Mouse (Mus musculus): ENCODE results near the gene Ubr7. TPM values are rescaled to one million over a fixed set of nuclear protein-coding genes. Genes with fewer than 3 reads are reported as not detected.

Gene Ubr7
- polyA plus RNA-seq, 1 experiment = 14.4 TPM

- H3K4me3 ChIP-seq (replicated peaks; ENCODE audit: control insufficient read depth, low read depth, low read length) = peak overlapping the region; percentile 0
- WGBS = 81% methylated on average over 5 of the region's 5 CpGs
- no peaks in the 10 kb centered on the region for H3K4me1 ChIP-seq (ENCODE audit: control insufficient read depth, insufficient read depth, low read length)
- no peak for TF ChIP-seq POLR2A (IDR thresholded peaks at IDR 0.05; ENCODE audit: borderline replicate concordance, control insufficient read depth, low read depth, low read length)
- TF ChIP-seq CTCF (IDR thresholded peaks at IDR 0.05; ENCODE audit: control insufficient read depth, insufficient read depth, low read length) = no peak
- H3K27ac ChIP-seq (ENCODE audit: control insufficient read depth, insufficient read depth, low read depth, low read length, poor library complexity) = peak overlapping the region; percentile 42; the same call in 1 of the 2 replicates
These were observed 27.8 kb downstream of the Ubr7 start for GRCm38 (mm10) chr12:102785593-102785985.

- TF ChIP-seq POLR2A (IDR thresholded peaks at IDR 0.05; ENCODE audit: borderline replicate concordance, control insufficient read depth, low read depth, low read length) = no peak
- no peak for TF ChIP-seq CTCF (IDR thresholded peaks at IDR 0.05; ENCODE audit: control insufficient read depth, insufficient read depth, low read length)
- no peaks in the 10 kb centered on the region for H3K4me1 ChIP-seq (ENCODE audit: control insufficient read depth, insufficient read depth, low read length)
- no peak overlapping the region for H3K27ac ChIP-seq (ENCODE audit: control insufficient read depth, insufficient read depth, low read depth, low read length, poor library complexity)
- H3K4me3 ChIP-seq (replicated peaks; ENCODE audit: control insufficient read depth, low read depth, low read length) = no peak overlapping the region
- 84% methylated on average over 7 of the region's 7 CpGs for WGBS
These were observed 30.2 kb downstream of the Ubr7 start for GRCm38 (mm10) chr12:102787927-102788326.

- Histone ChIP-seq H3K4me3 (replicated peaks; ENCODE audit: control insufficient read depth, low read depth, low read length) (no peak overlapping the region), H3K27ac (ENCODE audit: control insufficient read depth, insufficient read depth, low read depth, low read length, poor library complexity) (no peak overlapping the region), H3K4me1 (ENCODE audit: control insufficient read depth, insufficient read depth, low read length) (no peaks in the 10 kb centered on the region)
- TF ChIP-seq POLR2A (IDR thresholded peaks at IDR 0.05; ENCODE audit: borderline replicate concordance, control insufficient read depth, low read depth, low read length) = no peak
- no peak for TF ChIP-seq CTCF (IDR thresholded peaks at IDR 0.05; ENCODE audit: control insufficient read depth, insufficient read depth, low read length)
- WGBS = 45% methylated on average over 2 of the region's 2 CpGs
These were observed 41.8 kb downstream of the Ubr7 start for GRCm38 (mm10) chr12:102799528-102799927.

- Histone ChIP-seq H3K4me3 (replicated peaks; ENCODE audit: control insufficient read depth, low read depth, low read length) (no peak overlapping the region), H3K4me1 (ENCODE audit: control insufficient read depth, insufficient read depth, low read length) (no peaks in the 10 kb centered on the region; the same call in 1 of the 2 replicates), H3K27ac (ENCODE audit: control insufficient read depth, insufficient read depth, low read depth, low read length, poor library complexity) (no peak overlapping the region)
- no peak for TF ChIP-seq CTCF (IDR thresholded peaks at IDR 0.05; ENCODE audit: control insufficient read depth, insufficient read depth, low read length)
- TF ChIP-seq POLR2A (IDR thresholded peaks at IDR 0.05; ENCODE audit: borderline replicate concordance, control insufficient read depth, low read depth, low read length) = no peak
- WGBS = 93% methylated on average over 1 of the region's 1 CpGs
These were observed 57.1 kb downstream of the Ubr7 start for GRCm38 (mm10) chr12:102814858-102815257.

GRCm38 (mm10) chr12:102826399-102826798 is 68.6 kb downstream of the Ubr7 start:
- no peak overlapping the region for H3K27ac ChIP-seq (ENCODE audit: control insufficient read depth, insufficient read depth, low read depth, low read length, poor library complexity)
- TF ChIP-seq CTCF (IDR thresholded peaks at IDR 0.05; ENCODE audit: control insufficient read depth, insufficient read depth, low read length) (no peak), POLR2A (IDR thresholded peaks at IDR 0.05; ENCODE audit: borderline replicate concordance, control insufficient read depth, low read depth, low read length) (no peak)
- H3K4me3 ChIP-seq (replicated peaks; ENCODE audit: control insufficient read depth, low read depth, low read length) = no peak overlapping the region
- 88% methylated on average over 1 of the region's 1 CpGs for WGBS
- no peaks in the 10 kb centered on the region for H3K4me1 ChIP-seq (ENCODE audit: control insufficient read depth, insufficient read depth, low read length)

- H3K4me1 ChIP-seq (ENCODE audit: control insufficient read depth, insufficient read depth, low read length) = no peaks in the 10 kb centered on the region
- H3K27ac ChIP-seq (ENCODE audit: control insufficient read depth, insufficient read depth, low read depth, low read length, poor library complexity) = no peak overlapping the region
- 4% methylated on average over 1 of the region's 1 CpGs for WGBS
These were observed 69.4 kb downstream of the Ubr7 start for GRCm38 (mm10) chr12:102827119-102827518.

More at GRCm38 (mm10) chr12:102827119-102827518, 69.4 kb downstream of the Ubr7 start:
- TF ChIP-seq CTCF (IDR thresholded peaks at IDR 0.05; ENCODE audit: control insufficient read depth, insufficient read depth, low read length) (no peak), POLR2A (IDR thresholded peaks at IDR 0.05; ENCODE audit: borderline replicate concordance, control insufficient read depth, low read depth, low read length) (no peak)
- no peak overlapping the region for H3K4me3 ChIP-seq (replicated peaks; ENCODE audit: control insufficient read depth, low read depth, low read length)

Other genes with a start within 250 kb of the Ubr7 start
- 1.3 TPM in 1 of 2 replicates, not detected in the other for gene Chga, start 203.0 kb upstream of the Ubr7 start, polyA plus RNA-seq (2011; ENCODE audit: insufficient read depth, insufficient read length, low replicate concordance, missing spikeins)
- gene Itpk1, start 53.0 kb upstream of the Ubr7 start, polyA plus RNA-seq (2011; ENCODE audit: insufficient read depth, insufficient read length, low replicate concordance, missing spikeins) = 9.9 and 15.8 TPM in 2 replicates
- gene Moap1, start 14.3 kb upstream of the Ubr7 start, polyA plus RNA-seq (2011; ENCODE audit: insufficient read depth, insufficient read length, low replicate concordance, missing spikeins) = not detected in 2 replicates
- gene Tmem251, start 14.2 kb upstream of the Ubr7 start, polyA plus RNA-seq (2011; ENCODE audit: insufficient read depth, insufficient read length, low replicate concordance, missing spikeins) = 3.5 and 7.1 TPM in 2 replicates
- not detected in 2 replicates for gene Gm28051, start 202 bp upstream of the Ubr7 start, polyA plus RNA-seq (2011; ENCODE audit: insufficient read depth, insufficient read length, low replicate concordance, missing spikeins)
- gene Gon7, start 164 bp upstream of the Ubr7 start, polyA plus RNA-seq (2011; ENCODE audit: insufficient read depth, insufficient read length, low replicate concordance, missing spikeins) = 7.2 and 11.1 TPM in 2 replicates
- 6.1 and 7.3 TPM in 2 replicates for gene Gm20604, start 705 bp downstream of the Ubr7 start, polyA plus RNA-seq (2011; ENCODE audit: insufficient read depth, insufficient read length, low replicate concordance, missing spikeins)
- gene Btbd7, start 120.5 kb downstream of the Ubr7 start, polyA plus RNA-seq (2011; ENCODE audit: insufficient read depth, insufficient read length, low replicate concordance, missing spikeins) = 6.8 and 8.0 TPM in 2 replicates
- gene Cox8c, start 141.3 kb downstream of the Ubr7 start, polyA plus RNA-seq (2011; ENCODE audit: insufficient read depth, insufficient read length, low replicate concordance, missing spikeins) = not detected in 2 replicates
- 0.38 and 0.57 TPM in 2 replicates for gene Unc79, start 190.9 kb downstream of the Ubr7 start, polyA plus RNA-seq (2011; ENCODE audit: insufficient read depth, insufficient read length, low replicate concordance, missing spikeins)